Mouse (Mus musculus) liver, embryonic 15.5 days (tissue): Measurements from ENCODE around the gene 1110051M20Rik. TPM values are rescaled to one million over a fixed set of nuclear protein-coding genes. Genes with fewer than 3 reads are reported as not detected.
A peak's percentile ranks its signal among the peaks of the same experiment; 100 is the strongest.

Experiments used
- ATAC-seq: fragments of 200-750 bp; cut with Nextera tagmentation; 2 replicates; pipeline ENCODE4 v1.8.0; 2017; ENCODE audit warnings: moderate number of reproducible peaks, mild to moderate bottlenecking, moderate library complexity; ENCODE audit not compliant: insufficient read depth
- H3K27ac ChIP-seq: fragments of 300-500 bp; sonication (generic); replicated peaks from 2 replicates; pipeline ENCODE4 v1.5.1; 2015; ENCODE audit warnings: mild to moderate bottlenecking, inconsistent platforms
- H3K27me3 ChIP-seq: fragments of 300-500 bp; sonication (generic); 2 replicates; pipeline ENCODE4 v1.6.1; 2015; ENCODE audit warnings: mild to moderate bottlenecking, inconsistent platforms
- H3K36me3 ChIP-seq: fragments of 300-500 bp; sonication (generic); replicated peaks from 2 replicates; pipeline ENCODE4 v1.6.1; 2015; ENCODE audit warnings: moderate library complexity, mild to moderate bottlenecking, inconsistent platforms
- H3K4me1 ChIP-seq: fragments of 300-500 bp; sonication (generic); replicated peaks from 2 replicates; pipeline ENCODE4 v1.6.1; 2015; ENCODE audit warnings: inconsistent platforms
- H3K4me2 ChIP-seq: fragments of 300-500 bp; sonication (generic); 2 replicates; pipeline ENCODE4 v1.6.1; 2015; ENCODE audit warnings: moderate library complexity, mild to moderate bottlenecking, inconsistent platforms
- H3K4me3 ChIP-seq: fragments of 300-500 bp; sonication (generic); replicated peaks from 2 replicates; pipeline ENCODE4 v1.5.1; 2015; ENCODE audit warnings: mild to moderate bottlenecking, inconsistent platforms
- H3K9ac ChIP-seq: fragments of 300-500 bp; sonication (generic); 2 replicates; pipeline ENCODE4 v1.6.1; 2015; ENCODE audit warnings: moderate library complexity, mild to moderate bottlenecking, inconsistent platforms
- H3K9me3 ChIP-seq: fragments of 300-500 bp; sonication (generic); replicated peaks from 2 replicates; pipeline ENCODE4 v1.6.1; 2016; ENCODE audit warnings: inconsistent platforms
- WGBS: fragments of 180-500 bp; shearing (Covaris S2); methylation state at CpG from one replicate; pipeline ENCODE4 v1.1.7; 2015; ENCODE audit warnings: mixed read lengths; ENCODE audit not compliant: insufficient replicate concordance; 5-methylcytosine and 5-hydroxymethylcytosine counted together
- polyA plus RNA-seq: library from polyadenylated mRNA; unstranded; fragments of >200 nt; fragmentation: Nextera tagmentation; extraction: Ambion mirVana; gene quantifications from 2 replicates; pipeline ENCODE4 v1.2.1, GENCODE M21; 2015

1110051M20Rik gene
- polyA plus RNA-seq, 1 experiment from 2014 or later, result 5.8 TPM

- ATAC-seq, result no peak
- H3K9me3 ChIP-seq, result no peaks in the 10 kb centered on the region
- no peak overlapping the region for H3K9ac ChIP-seq
- H3K4me1 ChIP-seq, result no peaks in the 10 kb centered on the region
- H3K36me3 ChIP-seq, result no peaks in the 10 kb centered on the region
- H3K27ac ChIP-seq, result no peak overlapping the region
- H3K4me2 ChIP-seq, result no peak overlapping the region
- WGBS, result 44% methylated on average over 2 of the region's 2 CpGs
- no peak overlapping the region for H3K4me3 ChIP-seq
- no peaks in the 10 kb centered on the region for H3K27me3 ChIP-seq
Measured at GRCm38 (mm10) chr2:91301836-91302235, 142.7 kb downstream of the 1110051M20Rik start.

GRCm38 (mm10) chr2:91300784-91301183, 143.7 kb downstream of the 1110051M20Rik start:
- whole genome bisulfite sequencing, result 61% methylated on average over 2 of the region's 2 CpGs
- ATAC-seq, result no peak
- H3K27me3 ChIP-seq, result no peaks in the 10 kb centered on the region
- H3K27ac ChIP-seq, result no peak overlapping the region
- H3K4me1 ChIP-seq, result no peaks in the 10 kb centered on the region
- H3K4me2 ChIP-seq, result no peak overlapping the region
- H3K9ac ChIP-seq, result no peak overlapping the region
- H3K9me3 ChIP-seq, result no peaks in the 10 kb centered on the region
- no peak overlapping the region for H3K4me3 ChIP-seq
- H3K36me3 ChIP-seq, result no peaks in the 10 kb centered on the region

- H3K4me2 ChIP-seq, result no peak overlapping the region
- no peak for ATAC-seq
- no peak overlapping the region for H3K9ac ChIP-seq
- H3K4me1 ChIP-seq, result no peaks in the 10 kb centered on the region
- H3K27ac ChIP-seq, result no peak overlapping the region
- H3K36me3 ChIP-seq, result no peaks in the 10 kb centered on the region
- H3K9me3 ChIP-seq, result no peaks in the 10 kb centered on the region
- H3K27me3 ChIP-seq, result no peaks in the 10 kb centered on the region
- no peak overlapping the region for H3K4me3 ChIP-seq
- 57% methylated on average over 3 of the region's 3 CpGs for WGBS
Measured at GRCm38 (mm10) chr2:91299156-91299555, 145.3 kb downstream of the 1110051M20Rik start.

- H3K4me3 ChIP-seq, result no peak overlapping the region
- no peak overlapping the region for H3K27ac ChIP-seq
- H3K36me3 ChIP-seq, result no peaks in the 10 kb centered on the region
- WGBS, result 75% methylated on average over 5 of the region's 5 CpGs
- ATAC-seq, result no peak
- no peak overlapping the region for H3K4me2 ChIP-seq
- H3K4me1 ChIP-seq, result no peaks in the 10 kb centered on the region
- H3K9ac ChIP-seq, result no peak overlapping the region
- H3K9me3 ChIP-seq, result no peaks in the 10 kb centered on the region
- H3K27me3 ChIP-seq, result no peaks in the 10 kb centered on the region
Measured at GRCm38 (mm10) chr2:91295895-91296294, 148.6 kb downstream of the 1110051M20Rik start.

- Histone ChIP-seq H3K36me3 (no peaks in the 10 kb centered on the region), H3K27me3 (no peaks in the 10 kb centered on the region), H3K27ac (no peak overlapping the region), H3K9me3 (no peaks in the 10 kb centered on the region), H3K4me3 (no peak overlapping the region), H3K9ac (no peak overlapping the region), H3K4me1 (no peaks in the 10 kb centered on the region), H3K4me2 (no peak overlapping the region)
- WGBS, result 71% methylated on average over 3 of the region's 3 CpGs
- no peak for ATAC-seq
Measured at GRCm38 (mm10) chr2:91294226-91294625, 150.3 kb downstream of the 1110051M20Rik start.

- no peak for ATAC-seq
- 70% methylated on average over 12 of the region's 12 CpGs for WGBS
- Histone ChIP-seq H3K4me3 (no peak overlapping the region), H3K4me2 (no peak overlapping the region), H3K9me3 (no peaks in the 10 kb centered on the region), H3K9ac (no peak overlapping the region), H3K27ac (no peak overlapping the region), H3K36me3 (no peaks in the 10 kb centered on the region), H3K4me1 (peaks cover 9% of the 10 kb centered on the region), H3K27me3 (no peaks in the 10 kb centered on the region)
Measured at GRCm38 (mm10) chr2:91291197-91292007, 153.1 kb downstream of the 1110051M20Rik start.

- ATAC-seq, result peak; percentile 36
- Histone ChIP-seq H3K4me1 (peaks cover 9% of the 10 kb centered on the region), H3K9me3 (no peaks in the 10 kb centered on the region), H3K4me3 (no peak overlapping the region), H3K27me3 (no peaks in the 10 kb centered on the region), H3K4me2 (no peak overlapping the region), H3K36me3 (no peaks in the 10 kb centered on the region), H3K9ac (no peak overlapping the region), H3K27ac (no peak overlapping the region)
- 24% methylated on average over 6 of the region's 6 CpGs for WGBS
Measured at GRCm38 (mm10) chr2:91287563-91287962, 156.9 kb downstream of the 1110051M20Rik start.

- H3K4me1 ChIP-seq, result peaks cover 11% of the 10 kb centered on the region
- no peaks in the 10 kb centered on the region for H3K9me3 ChIP-seq
- H3K36me3 ChIP-seq, result no peaks in the 10 kb centered on the region
- H3K27ac ChIP-seq, result no peak overlapping the region
- 15% methylated on average over 7 of the region's 7 CpGs for WGBS
- H3K4me3 ChIP-seq, result no peak overlapping the region
- H3K9ac ChIP-seq, result no peak overlapping the region
- ATAC-seq, result no peak
- no peaks in the 10 kb centered on the region for H3K27me3 ChIP-seq
- H3K4me2 ChIP-seq, result no peak overlapping the region
Measured at GRCm38 (mm10) chr2:91285885-91286505, 158.5 kb downstream of the 1110051M20Rik start.

GRCm38 (mm10) chr2:91284375-91285199, 159.9 kb downstream of the 1110051M20Rik start:
- Histone ChIP-seq H3K27ac (no peak overlapping the region), H3K4me2 (no peak overlapping the region), H3K4me1 (peaks cover 11% of the 10 kb centered on the region), H3K9ac (no peak overlapping the region), H3K4me3 (no peak overlapping the region), H3K9me3 (no peaks in the 10 kb centered on the region), H3K27me3 (no peaks in the 10 kb centered on the region), H3K36me3 (no peaks in the 10 kb centered on the region)
- WGBS, result 68% methylated on average over 13 of the region's 13 CpGs
- no peak for ATAC-seq

GRCm38 (mm10) chr2:91283972-91284371, 160.5 kb downstream of the 1110051M20Rik start:
- Histone ChIP-seq H3K9ac (no peak overlapping the region), H3K4me1 (peaks cover 17% of the 10 kb centered on the region), H3K36me3 (no peaks in the 10 kb centered on the region), H3K4me3 (no peak overlapping the region), H3K4me2 (no peak overlapping the region), H3K27ac (no peak overlapping the region), H3K9me3 (no peaks in the 10 kb centered on the region), H3K27me3 (no peaks in the 10 kb centered on the region)
- ATAC-seq, result no peak
- 52% methylated on average over 3 of the region's 3 CpGs for WGBS

- Histone ChIP-seq H3K27me3 (no peaks in the 10 kb centered on the region), H3K27ac (no peak overlapping the region), H3K4me3 (no peak overlapping the region), H3K9me3 (no peaks in the 10 kb centered on the region), H3K36me3 (peaks cover 14% of the 10 kb centered on the region), H3K4me2 (no peak overlapping the region), H3K4me1 (peaks cover 13% of the 10 kb centered on the region), H3K9ac (no peak overlapping the region)
- WGBS, result 70% methylated on average over 5 of the region's 5 CpGs
- ATAC-seq, result peak; percentile 18; the same call in 1 of the 2 replicates
Measured at GRCm38 (mm10) chr2:91281366-91281765, 163.1 kb downstream of the 1110051M20Rik start.
